In genomic region chr7:19083701-19084100, GRCm38 (mm10) we compare ENCODE assay signal across 8 mouse cellular contexts. TPM values are rescaled to one million over a fixed set of nuclear protein-coding genes. Genes with fewer than 3 reads are reported as not detected.
A peak's percentile ranks its signal among the peaks of the same experiment; 100 is the strongest.
DNase-seq lines count a peak whose midpoint lies in the region; ATAC-seq and TF ChIP-seq lines count a peak whose summit lies in the region.

Dmpk (plus strand) TSS chr7:19083849.

- H3K4me3 ChIP-seq in cerebellum, adult 2 months (replicated peaks; ENCODE audit: insufficient read depth, low read depth, low read length), result no peak within 1 kb of the TSS
- no peak within 1 kb of the TSS for H3K4me3 ChIP-seq in ES-Bruce4 (ENCODE audit: low read depth, low read length)
- H3K4me3 ChIP-seq in hindbrain, embryonic 13.5 days, result no peak within 1 kb of the TSS
- peak within 1 kb of the TSS; percentile 16; the same call in 1 of the 2 replicates for H3K4me3 ChIP-seq in liver, embryonic 11.5 days (ENCODE audit: low read depth, low read length)

- no peak for TF ChIP-seq POLR2A in cerebellum, adult 2 months (IDR thresholded peaks at IDR 0.05; ENCODE audit: borderline replicate concordance, insufficient read depth, low read length)
- no peak for TF ChIP-seq POLR2A in ES-Bruce4 (IDR thresholded peaks at IDR 0.05; ENCODE audit: insufficient read depth, low read length)

- no peak within 1 kb of the TSS for H3K4me2 ChIP-seq in hindbrain, embryonic 13.5 days
- peak within 1 kb of the TSS; percentile 33 for H3K4me2 ChIP-seq in liver, embryonic 11.5 days

- no peaks in the 10 kb centered on the region; the same call in 1 of the 2 replicates for H3K4me1 ChIP-seq in cerebellum, adult 2 months (ENCODE audit: control insufficient read depth, insufficient read depth, low read length)
- peaks cover 4% of the 10 kb centered on the region for H3K4me1 ChIP-seq in ES-Bruce4 (ENCODE audit: control insufficient read depth, insufficient read depth, low read length)
- peaks cover 50% of the 10 kb centered on the region for H3K4me1 ChIP-seq in hindbrain, embryonic 13.5 days (replicated peaks)
- H3K4me1 ChIP-seq in liver, embryonic 11.5 days (replicated peaks; ENCODE audit: control insufficient read depth, insufficient read depth, low read length), result peaks cover 38% of the 10 kb centered on the region

- no peaks in the 10 kb centered on the region for H3K9me3 ChIP-seq in ES-Bruce4 (replicated peaks; ENCODE audit: control insufficient read depth, insufficient read depth, low read length, poor library complexity, severe bottlenecking)
- no peaks in the 10 kb centered on the region for H3K9me3 ChIP-seq in hindbrain, embryonic 13.5 days
- no peaks in the 10 kb centered on the region for H3K9me3 ChIP-seq in liver, embryonic 11.5 days (ENCODE audit: control insufficient read depth, low read length)

- 46% methylated on average over 10 of the region's 10 CpGs for WGBS in cerebellum, adult 2 months
- 51% methylated on average over 10 of the region's 10 CpGs for WGBS in hindbrain, embryonic 13.5 days
- WGBS in liver, embryonic 11.5 days, result 59% methylated on average over 10 of the region's 10 CpGs

- no peak within 1 kb of the TSS for H3K9ac ChIP-seq in ES-Bruce4 (ENCODE audit: low read depth, poor library complexity, severe bottlenecking)
- H3K9ac ChIP-seq in hindbrain, embryonic 13.5 days, result no peak within 1 kb of the TSS
- no peak within 1 kb of the TSS for H3K9ac ChIP-seq in liver, embryonic 11.5 days (ENCODE audit: low read depth, low read length)

- no peak within 1 kb of the TSS for H3K27ac ChIP-seq in cerebellum, adult 2 months (ENCODE audit: insufficient read depth, low read length)
- no peak within 1 kb of the TSS for H3K27ac ChIP-seq in ES-Bruce4 (ENCODE audit: insufficient read depth, low read length)
- no peak within 1 kb of the TSS for H3K27ac ChIP-seq in hindbrain, embryonic 13.5 days
- H3K27ac ChIP-seq in liver, embryonic 11.5 days (ENCODE audit: low read depth, low read length), result no peak within 1 kb of the TSS

- no peak for DNase-seq in cerebellum, adult 2 months
- no peak for DNase-seq in cerebellum, adult 8-10 months
- DNase-seq in gastrocnemius, adult 18-20 months (ENCODE audit: low spot score), result peak; percentile 63
- no peak for DNase-seq in liver, embryonic 11.5 days (ENCODE audit: low spot score)
- DNase-seq in right cerebral cortex, adult 2 months (ENCODE audit: low spot score in 2 of 2), result no peak
- DNase-seq in right cerebral cortex, adult 18-20 months, result no peak

- peaks cover 9% of the 10 kb centered on the region for H3K36me3 ChIP-seq in ES-Bruce4 (ENCODE audit: control insufficient read depth, insufficient read depth, low read length, poor library complexity, severe bottlenecking)
- H3K36me3 ChIP-seq in hindbrain, embryonic 13.5 days, result peaks cover 78% of the 10 kb centered on the region
- H3K36me3 ChIP-seq in liver, embryonic 11.5 days (ENCODE audit: control insufficient read depth, insufficient read depth, low read length), result peaks cover 37% of the 10 kb centered on the region

- TF ChIP-seq EP300 in ES-Bruce4 (IDR thresholded peaks at IDR 0.05; ENCODE audit: insufficient read depth, low read depth, low read length), result no peak

- TF ChIP-seq CTCF in cerebellum, adult 2 months (IDR thresholded peaks at IDR 0.05; ENCODE audit: borderline replicate concordance, insufficient read depth, low read depth, low read length), result no peak
- TF ChIP-seq CTCF in ES-Bruce4 (IDR thresholded peaks at IDR 0.05; ENCODE audit: low read depth, low read length), result no peak

- H3K27me3 ChIP-seq in cerebellum, adult 2 months (ENCODE audit: control insufficient read depth, insufficient read depth, low read length), result no peaks in the 10 kb centered on the region
- no peaks in the 10 kb centered on the region for H3K27me3 ChIP-seq in ES-Bruce4 (ENCODE audit: control insufficient read depth, insufficient read depth, low read length, poor library complexity, severe bottlenecking)
- peaks cover 8% of the 10 kb centered on the region for H3K27me3 ChIP-seq in hindbrain, embryonic 13.5 days
- peaks cover 32% of the 10 kb centered on the region for H3K27me3 ChIP-seq in liver, embryonic 11.5 days (replicated peaks; ENCODE audit: control insufficient read depth, insufficient read depth, low read length)

- no peak for ATAC-seq in hindbrain, embryonic 13.5 days (ENCODE audit: low FRiP score)
- no peak for ATAC-seq in liver, embryonic 11.5 days (replicated peaks; ENCODE audit: low FRiP score)

RNA-seq across cellular contexts. Expression of gene Dmpk, which starts in this region (rescaled TPM):
- polyA plus RNA-seq in cerebellum, adult 2 months (2012; rRNA removed), result 38.9 and 40.1 TPM in 2 replicates
- polyA plus RNA-seq in ES-Bruce4 (2011; ENCODE audit: insufficient read depth, insufficient read length, low read depth, missing spikeins), result 12.8 and 19.5 TPM in 2 replicates
- 100 to 1,000 TPM; 232 to 265 TPM for total RNA-seq in gastrocnemius, adult 18-20 months (2021)
- 9.4 and 11.6 TPM in 2 replicates for polyA plus RNA-seq in hindbrain, embryonic 13.5 days (2015; fragmentation: Nextera tagmentation; extraction: Ambion mirVana)
- polyA plus RNA-seq in liver, embryonic 11.5 days (2014; fragmentation: Nextera tagmentation; extraction: Ambion mirVana), result 12.4 and 13.9 TPM in 2 replicates
